Mouse (Mus musculus) kidney, adult 18-20 months (tissue): ENCODE results near the gene Pip4k2a.
A peak's percentile ranks its signal among the peaks of the same experiment; 100 is the strongest.

Experiments used
- DNase-seq: peaks from one replicate; pipeline ENCODE4 v3.0.0; 2021

Pip4k2a gene

DNA sequence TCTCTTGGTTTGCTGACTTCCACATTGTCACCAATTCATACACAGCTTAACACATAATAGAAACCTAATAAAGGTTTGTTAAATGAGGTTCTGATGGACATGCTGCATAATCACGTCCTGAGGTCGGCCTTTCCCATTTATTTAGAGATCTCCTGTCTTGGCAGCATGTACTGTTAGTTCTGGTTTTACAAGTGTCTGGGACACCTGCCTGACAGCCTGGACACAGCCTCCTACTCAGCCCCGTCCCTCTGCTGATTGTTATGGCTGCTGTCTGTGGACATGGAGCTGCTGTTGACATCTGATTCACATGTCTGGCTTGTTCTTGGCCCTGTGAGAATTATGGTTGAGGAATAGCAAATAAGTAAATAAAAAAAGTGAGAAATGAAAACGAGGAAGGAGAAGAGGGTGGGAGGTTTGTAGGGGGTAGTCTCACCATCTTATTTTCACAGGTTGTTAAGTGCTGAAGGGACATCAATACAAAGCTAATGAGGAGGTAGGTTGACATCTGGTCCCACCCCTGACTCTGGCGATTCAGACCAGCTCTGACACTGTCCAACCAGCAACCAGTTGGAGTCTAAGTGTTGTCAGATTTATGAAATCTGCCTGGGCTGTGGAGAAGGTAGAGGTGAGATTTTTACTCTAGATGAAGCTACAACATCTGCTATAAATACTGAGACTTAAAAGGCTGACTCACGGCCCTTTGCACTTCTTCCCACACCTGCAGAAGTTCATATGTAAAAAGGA is 166.7 kb downstream of the Pip4k2a start:
- no peak for DNase-seq

DNA sequence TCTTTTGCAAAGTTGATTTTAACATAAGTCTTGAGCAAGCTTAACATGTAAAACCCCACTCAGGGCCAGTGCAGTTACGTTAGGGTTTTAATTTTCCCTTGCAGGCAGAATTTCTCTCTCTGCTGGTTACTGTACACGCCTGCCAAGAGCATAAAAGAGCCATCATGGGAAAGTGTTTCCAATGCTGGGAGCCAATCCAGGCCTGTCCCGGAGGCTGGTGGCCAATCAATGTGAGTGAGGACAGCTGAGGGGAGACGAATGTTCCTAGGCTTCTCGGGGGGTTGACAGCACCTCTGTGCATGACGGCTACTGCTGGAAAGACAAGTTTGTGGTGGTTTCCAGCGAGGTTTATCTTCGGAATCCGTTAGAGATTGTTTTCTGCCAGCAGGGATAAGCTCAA is 175.2 kb downstream of the Pip4k2a start:
- no peak for DNase-seq

DNA sequence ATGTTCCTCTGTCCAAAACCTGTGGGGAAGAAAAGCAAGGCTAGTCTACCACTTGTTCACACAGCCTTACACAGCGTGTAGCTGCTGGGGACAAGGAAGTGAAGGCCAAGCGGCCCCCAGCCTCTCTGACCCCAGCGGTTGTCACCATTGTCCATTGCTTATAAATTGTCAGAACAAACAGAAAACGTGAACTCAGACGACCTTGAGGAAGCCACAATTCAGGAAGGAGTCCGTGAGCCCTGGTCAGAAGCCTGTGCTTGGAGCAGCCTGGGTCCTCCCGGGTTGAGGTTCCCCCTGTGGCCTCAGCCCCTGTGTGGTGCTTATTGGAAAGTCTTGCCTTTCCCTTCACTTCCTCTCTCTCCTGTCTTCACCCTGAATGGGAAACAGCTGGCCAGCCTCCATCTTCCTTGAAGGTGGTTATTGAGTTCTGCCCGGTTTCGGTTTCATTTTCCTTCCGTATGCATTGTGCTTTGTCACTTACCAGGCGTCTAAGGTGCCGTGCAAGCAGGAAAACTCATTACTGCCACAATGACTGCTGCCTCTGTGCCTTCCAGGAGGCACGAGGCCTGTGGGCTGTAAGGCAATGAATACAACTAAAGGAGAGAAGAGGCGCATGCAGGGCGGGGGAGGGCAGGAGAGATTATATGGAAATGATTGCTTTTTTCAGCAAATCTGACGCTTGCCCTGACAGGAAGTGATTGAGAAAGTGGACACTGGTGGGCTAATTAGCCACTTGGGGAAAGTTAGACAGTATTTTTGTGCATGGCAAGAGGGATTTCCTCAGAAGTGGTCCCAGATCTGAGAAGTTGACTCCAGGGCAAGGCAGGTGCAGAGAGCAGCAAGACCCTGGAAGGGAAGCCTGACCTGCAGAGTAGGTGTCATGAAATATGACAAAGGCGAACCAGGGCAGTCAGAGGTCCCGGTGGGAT is 176.2 kb downstream of the Pip4k2a start:
- DNase-seq: peak; percentile 62

DNA sequence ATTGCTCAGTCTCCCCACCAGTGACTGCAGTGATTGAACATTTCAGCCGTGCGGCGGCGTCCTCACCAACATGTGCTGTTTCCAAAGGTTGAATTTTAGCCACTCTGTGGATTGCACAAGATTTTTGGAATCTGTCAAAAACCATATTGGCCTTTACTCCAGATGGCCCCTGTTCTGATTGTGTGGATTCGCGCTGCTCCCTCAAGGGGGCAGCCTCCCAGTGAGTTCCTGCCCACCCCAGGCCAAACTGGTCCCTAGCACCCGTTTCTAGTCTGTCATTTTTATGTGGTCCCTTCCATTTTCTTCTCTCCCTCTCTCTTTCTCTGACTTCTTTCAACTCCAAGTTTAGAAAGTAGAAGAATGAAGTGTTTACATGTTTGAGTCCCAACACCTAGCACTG is 178.4 kb downstream of the Pip4k2a start:
- DNase-seq: no peak

DNA sequence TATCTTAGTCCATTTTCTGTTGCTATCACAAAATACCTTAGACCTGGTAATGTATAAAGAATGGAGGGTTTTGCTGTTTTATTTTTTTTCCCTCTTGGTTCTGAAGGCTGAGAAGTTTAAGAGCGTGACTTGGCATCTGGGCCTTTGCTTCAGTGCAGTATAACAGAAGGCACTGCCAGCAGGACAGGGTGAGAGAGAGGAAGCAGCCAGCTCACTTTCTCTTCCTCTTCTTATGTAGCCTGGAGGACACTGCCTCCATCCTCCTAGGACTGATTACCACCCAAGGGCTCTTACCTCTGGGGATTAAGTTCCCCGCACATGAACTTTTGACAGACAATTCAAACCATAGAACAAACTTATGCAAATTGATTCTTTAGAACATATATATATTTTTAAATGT is 181.9 kb downstream of the Pip4k2a start:
- DNase-seq: no peak

DNA sequence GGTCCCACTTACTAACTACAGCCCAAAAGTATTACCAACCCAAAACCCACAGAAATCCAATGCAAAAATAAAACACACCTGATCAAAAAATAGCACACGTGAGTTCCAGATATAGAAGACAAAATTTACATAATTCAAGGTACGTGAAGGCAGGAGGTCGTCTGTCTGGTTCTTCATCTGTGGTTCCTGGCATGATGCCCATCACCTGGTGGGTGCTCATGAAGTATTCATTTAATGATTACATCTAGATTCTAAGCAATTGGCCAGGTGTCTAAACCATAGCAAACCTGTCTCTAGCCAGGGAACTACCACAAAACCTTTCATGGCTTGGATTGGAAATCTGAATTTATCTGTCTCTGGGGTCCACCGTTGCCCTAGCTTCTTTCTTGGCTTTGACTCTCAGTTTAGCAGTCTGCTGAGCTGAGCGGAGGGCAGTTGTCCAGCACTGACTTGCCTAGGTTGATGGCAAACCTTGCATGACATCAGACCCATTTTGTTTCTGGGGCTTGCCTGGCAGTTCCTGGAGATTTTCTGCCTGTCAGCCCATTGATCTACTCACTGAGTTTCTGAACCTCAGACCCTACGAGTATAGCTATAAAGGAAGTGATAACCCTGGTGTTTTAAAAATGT is 182.5 kb downstream of the Pip4k2a start:
- DNase-seq: no peak

DNA sequence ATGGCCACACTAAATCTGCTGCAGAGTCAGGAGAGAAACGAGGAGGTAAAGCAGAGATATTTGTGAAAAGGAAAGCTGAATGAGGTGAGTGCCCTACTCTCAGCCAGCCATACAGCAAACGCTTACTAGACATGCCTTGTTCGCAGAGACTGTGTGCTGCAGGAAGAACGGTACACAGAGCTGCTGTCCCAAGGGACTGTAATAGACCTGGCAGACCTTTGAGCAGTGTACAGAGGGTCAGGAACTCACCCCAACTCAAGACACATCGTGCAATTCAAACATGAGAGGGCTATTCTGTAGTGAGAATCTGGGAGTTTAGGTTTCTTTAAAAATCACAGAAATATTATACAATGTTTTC is 183.5 kb downstream of the Pip4k2a start:
- DNase-seq: no peak

DNA sequence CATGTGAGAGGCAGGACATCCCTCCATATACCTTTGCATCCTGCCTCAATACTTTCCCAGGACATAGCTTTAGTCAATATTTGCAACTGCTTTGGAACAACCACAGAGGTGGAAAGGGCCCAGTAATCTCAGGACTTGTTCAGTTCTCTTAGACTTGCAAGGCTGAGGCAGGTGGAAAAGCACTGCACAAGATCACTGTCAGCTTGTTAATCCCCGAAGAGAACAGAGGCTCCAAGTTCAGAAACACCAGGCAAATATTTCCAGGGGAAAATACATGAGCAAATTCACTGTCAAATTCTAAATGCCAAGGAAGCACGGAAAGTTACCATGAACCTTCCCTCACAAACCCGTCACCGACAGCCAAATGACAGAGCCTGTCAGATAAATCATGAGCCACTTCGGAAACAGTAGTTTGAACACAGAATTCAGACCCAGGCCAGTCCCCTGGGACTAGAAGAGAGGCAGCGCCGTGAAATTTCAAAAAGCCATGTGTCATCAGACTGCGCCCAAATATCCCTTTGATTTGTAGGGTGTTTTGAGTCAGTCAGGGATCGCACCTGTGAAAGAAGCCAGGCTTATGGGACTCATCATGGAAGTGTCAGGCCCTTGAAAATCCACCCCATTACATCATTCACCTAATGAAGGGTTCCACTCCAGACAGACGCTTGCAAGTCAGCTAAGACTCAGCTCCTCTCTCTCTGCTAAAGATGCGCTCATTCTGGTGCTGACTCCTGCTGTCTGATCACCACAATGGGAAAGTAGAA is 184.1 kb downstream of the Pip4k2a start:
- no peak for DNase-seq

DNA sequence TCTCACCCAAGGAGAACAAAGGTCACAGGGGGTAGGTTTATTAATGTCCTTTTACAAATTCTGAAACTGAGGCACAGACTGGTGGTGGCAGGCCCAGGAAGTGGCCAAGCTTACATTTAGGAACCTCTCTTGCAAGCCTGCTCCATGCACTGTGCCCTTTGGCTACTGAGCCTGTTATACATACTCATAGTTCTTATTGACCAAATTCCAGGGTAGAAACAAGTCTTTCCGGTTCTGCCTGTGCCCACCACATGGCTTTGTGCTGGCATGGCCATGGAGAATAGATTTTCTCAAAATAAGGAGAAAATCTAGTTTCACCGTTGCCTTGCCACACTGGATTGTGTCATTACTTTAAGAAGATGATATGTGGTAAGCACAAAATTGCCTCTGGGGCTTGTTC is 190.0 kb downstream of the Pip4k2a start:
- DNase-seq: no peak

DNA sequence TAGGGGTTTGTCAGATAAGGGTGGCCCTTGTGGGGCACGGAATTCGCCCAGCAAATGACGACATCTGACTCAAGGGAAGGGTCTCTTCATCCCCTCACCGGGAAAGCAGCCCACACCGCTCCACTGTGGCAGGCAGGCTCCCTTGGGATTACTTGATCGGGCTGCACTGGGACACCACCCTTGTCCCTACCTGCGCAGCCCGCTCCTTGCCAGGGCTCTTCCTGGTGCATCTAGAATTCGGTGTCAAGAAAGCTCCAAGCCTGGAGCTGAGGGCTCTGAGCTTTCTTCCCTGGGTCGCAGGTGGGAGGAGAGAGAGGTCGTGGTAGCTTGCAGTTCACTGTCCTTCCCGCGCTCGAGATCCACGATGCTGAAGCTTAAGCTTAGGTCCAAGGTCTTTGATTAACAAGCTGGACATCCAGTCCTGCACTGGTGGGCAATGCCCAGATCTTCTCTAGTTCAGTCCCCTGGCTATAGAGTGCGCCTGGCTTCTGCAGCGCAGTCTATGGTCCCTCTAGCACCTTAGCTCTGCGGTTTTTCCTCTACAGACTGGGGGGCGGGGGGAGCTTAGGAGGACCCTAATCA is 196.6 kb downstream of the Pip4k2a start:
- DNase-seq: no peak

DNA sequence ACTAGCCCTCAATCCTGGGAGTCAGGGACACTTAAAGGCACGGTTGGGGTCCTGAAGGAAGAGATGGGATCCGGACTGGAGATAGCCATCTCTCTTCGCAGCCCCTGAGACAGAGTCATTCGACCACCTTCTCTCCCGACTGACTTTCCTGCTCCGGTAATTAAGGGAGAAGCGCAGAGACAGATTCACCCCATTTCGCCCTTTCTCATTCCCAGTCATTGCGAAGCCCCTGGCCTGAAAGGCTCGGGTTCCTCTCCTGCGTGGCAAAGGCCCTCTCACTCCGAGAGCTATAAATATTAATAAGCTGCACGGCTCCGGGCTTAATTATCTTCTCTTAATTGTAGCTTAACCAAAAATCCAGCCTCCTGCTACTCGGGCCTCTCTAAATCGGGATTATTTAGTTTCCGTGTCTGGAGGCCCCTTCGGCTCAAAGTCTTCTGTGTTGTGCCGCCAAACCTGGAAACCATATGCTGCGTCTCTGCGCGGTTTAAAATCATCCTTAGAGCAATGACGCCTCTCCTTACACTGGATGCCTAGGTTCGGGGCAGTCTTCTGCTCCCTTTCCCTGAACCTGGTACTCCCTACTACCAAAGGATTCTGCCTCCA is 197.2 kb downstream of the Pip4k2a start:
- no peak for DNase-seq

DNA sequence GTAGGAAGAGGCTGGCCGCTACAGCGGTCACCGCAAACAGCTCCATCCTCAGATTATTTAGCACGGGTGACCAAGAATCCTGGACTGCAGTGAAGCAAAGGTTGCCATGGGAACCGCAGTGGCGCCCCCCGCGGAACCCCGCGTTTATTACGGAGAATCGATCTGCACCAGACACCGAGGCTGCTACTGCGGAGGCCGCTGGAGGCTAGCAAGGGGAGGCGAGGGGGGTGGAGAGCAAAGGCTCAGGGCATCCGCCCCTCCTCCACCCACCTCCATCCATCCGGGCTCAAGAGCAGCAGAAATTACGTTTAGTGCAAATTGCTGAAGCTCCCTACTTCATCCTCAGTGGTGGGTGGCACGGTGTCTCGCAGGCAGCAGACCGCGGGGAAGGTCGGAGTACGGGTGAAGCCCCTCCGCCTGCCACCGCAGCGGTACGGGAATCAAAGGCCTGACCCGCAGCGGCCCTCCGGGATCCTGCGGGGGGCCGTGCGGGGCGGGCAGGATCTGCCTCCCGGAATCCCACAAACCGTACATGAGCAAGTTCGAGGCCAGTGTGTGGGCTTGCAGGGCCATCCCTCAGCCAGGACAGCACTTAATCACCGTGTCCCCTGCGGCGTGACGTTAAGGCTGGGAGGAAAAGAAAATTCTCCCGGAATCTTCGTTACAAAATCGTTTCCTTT is 197.8 kb downstream of the Pip4k2a start:
- DNase-seq: peak; percentile 28

DNA sequence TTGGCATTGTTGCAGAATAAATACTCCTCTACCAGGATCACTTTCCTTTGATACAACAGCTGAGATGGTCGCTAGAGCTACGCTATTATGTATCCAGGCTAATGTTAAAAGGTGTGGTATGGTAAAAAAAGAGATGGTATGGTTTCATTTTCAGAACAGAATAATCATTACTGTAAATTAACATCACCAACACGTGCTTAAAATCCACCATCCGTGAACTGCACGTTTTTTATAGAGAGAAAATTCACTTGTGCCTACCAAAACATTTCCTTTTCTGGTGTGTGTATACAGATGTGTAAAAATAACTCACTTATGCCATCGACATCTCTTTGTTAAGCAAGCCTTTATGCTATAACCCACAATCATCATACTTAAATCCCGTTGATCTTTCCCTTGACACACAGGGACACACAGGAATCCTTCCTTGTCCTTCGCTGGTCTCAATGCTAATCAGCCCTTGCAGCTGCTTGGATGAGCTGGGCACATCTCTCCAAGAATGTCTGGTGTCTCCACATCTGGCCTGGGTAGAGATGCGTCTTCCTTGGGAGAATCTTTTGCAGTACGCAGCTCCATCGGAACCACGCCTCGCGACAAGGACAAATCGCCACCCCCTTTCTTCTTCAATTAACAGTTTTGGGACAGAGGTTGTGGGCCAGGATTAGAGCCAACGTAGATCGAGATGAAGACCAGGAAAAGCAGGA is 198.5 kb downstream of the Pip4k2a start:
- no peak for DNase-seq

DNA sequence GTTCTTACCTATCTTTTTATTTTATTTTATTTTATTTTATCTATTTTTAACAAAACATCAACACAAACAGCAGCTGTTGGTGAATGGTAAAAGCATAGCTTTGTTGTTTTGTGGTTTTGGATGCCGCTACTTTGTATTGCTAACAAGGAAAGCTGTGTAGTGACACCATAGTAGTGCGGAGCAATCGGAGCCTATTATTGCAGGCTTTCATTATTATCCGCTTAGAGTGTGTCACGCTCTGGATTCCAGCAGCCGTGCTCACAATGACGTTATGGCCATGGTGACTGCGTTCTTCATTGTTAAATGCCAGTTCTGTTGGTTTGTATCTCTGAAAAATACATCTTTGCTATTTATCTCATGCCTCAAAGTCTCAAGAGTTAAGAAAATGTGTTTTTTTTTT is 200.2 kb downstream of the Pip4k2a start:
- no peak for DNase-seq

DNA sequence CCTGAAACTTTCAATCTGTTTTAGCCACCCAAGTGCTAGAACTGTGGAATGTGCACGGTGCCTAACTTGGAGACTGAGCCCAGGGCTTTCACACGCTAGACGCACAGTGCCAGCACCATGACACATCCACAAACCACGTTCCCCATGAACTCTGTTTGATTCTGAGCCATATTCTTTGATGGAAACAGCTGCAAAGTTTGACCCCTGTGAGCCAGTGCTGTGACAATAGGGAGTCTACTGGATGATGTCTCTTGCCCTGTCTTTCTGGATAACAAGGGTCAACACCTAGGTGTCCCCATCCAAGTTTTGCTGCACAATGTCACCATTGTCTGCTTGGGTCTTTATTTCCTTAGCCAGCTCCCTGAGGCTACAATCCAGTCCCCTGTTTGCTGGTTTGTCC is 203.7 kb downstream of the Pip4k2a start:
- DNase-seq: no peak
